Mouse (Mus musculus) gastrocnemius, postnatal 10 days (tissue): ENCODE results near the gene Traf4. TPM values are rescaled to one million over a fixed set of nuclear protein-coding genes. Genes with fewer than 3 reads are reported as not detected.

ENCODE experiments used
- microRNA-seq, 2 experiments: library from miRNA; unstranded; fragments of <30 nt; microRNA quantifications; one replicate each; pipeline ENCODE4 v1.2.0; 2021
- total RNA-seq, 2 experiments: library from RNA; stranded (reverse); gene quantifications; 2 replicates each; pipeline ENCODE4 v1.2.3; 2021

The Traf4 gene
- total RNA-seq, 2 experiments from 2014 or later, result 15.7 to 22.6 TPM

Small RNAs within 50 kb of the gene (microRNA-seq; reads per million reads assigned to microRNA genes)
- gene Mir7653, result 0 to 0.32 reads per million in 2 experiments

Other genes starting within 250 kb of the Traf4 start
- gene Sez6, start 234.8 kb downstream of the Traf4 start, total RNA-seq, result under 1 TPM; 0.54 to 0.70 TPM
- 10 to 100 TPM; 19.7 to 35.4 TPM for gene Phf12, start 182.8 kb downstream of the Traf4 start, total RNA-seq
- 1 to 10 TPM; 3.0 to 4.3 TPM for gene Dhrs13, start 133.3 kb downstream of the Traf4 start, total RNA-seq
- gene Flot2, start 127.7 kb downstream of the Traf4 start, total RNA-seq, result 10 to 100 TPM; 68.3 to 68.5 TPM
- gene Eral1, start 85.2 kb downstream of the Traf4 start, total RNA-seq, result 10 to 100 TPM; 17.8 to 21.6 TPM
- 1 to 10 TPM; 7.8 to 9.8 TPM for gene Fam222b, start 70.9 kb downstream of the Traf4 start, total RNA-seq
- 1 to 10 TPM; 3.1 to 3.7 TPM for gene Nek8, start 11.1 kb upstream of the Traf4 start, total RNA-seq
- 10 to 100 TPM in 1 of 2 experiments, 1 to 10 TPM in 1; 7.4 to 11.9 TPM for gene Tlcd1, start 11.1 kb upstream of the Traf4 start, total RNA-seq
- 1,000 to 10,000 TPM; 1,328 to 1,362 TPM for gene Rpl23a, start 18.0 kb upstream of the Traf4 start, total RNA-seq
- gene Rab34, start 22.8 kb upstream of the Traf4 start, total RNA-seq, result 10 to 100 TPM; 21.7 to 25.4 TPM
- gene Proca1, start 27.8 kb upstream of the Traf4 start, total RNA-seq, result 1 to 10 TPM; 1.1 to 1.2 TPM
- gene Sdf2, start 80.2 kb upstream of the Traf4 start, total RNA-seq, result 10 to 100 TPM; 47.5 to 48.2 TPM
- 10 to 100 TPM; 30.3 to 35.3 TPM for gene Supt6, start 80.4 kb upstream of the Traf4 start, total RNA-seq
- gene 2610507B11Rik, start 96.2 kb upstream of the Traf4 start, total RNA-seq, result 100 to 1,000 TPM; 136 to 138 TPM
- gene BC030499, start 125.3 kb upstream of the Traf4 start, total RNA-seq, result under 1 TPM; 0.36 to 0.59 TPM
- gene Spag5, start 135.9 kb upstream of the Traf4 start, total RNA-seq, result 10 to 100 TPM in 1 of 2 experiments, 1 to 10 TPM in 1; 7.1 to 11.3 TPM
- 1 to 10 TPM; 1.9 to 2.0 TPM for gene Aldoc, start 157.4 kb upstream of the Traf4 start, total RNA-seq
- gene Pigs, start 162.8 kb upstream of the Traf4 start, total RNA-seq, result 10 to 100 TPM; 24.9 to 25.5 TPM
- gene Unc119, start 177.9 kb upstream of the Traf4 start, total RNA-seq, result 10 to 100 TPM; 26.2 to 28.4 TPM
- not detected for gene Foxn1, start 221.0 kb upstream of the Traf4 start, total RNA-seq